Mouse (Mus musculus) heart, postnatal 0 days (tissue): ENCODE measurements at regions not wholly inside any gene's neighbourhood (a gene's known extent, or its start where the extent isn't known, plus 50 kb on each side); places are given as distances from the start of the nearest gene placed in this dataset.

ENCODE experiments used
- CTCF ChIP-seq: IDR thresholded peaks from 2 replicates; pipeline ENCODE4 v1.5.1; 2016; ENCODE audit warnings: antibody characterized with exemption, control low read depth, low read depth
- EP300 ChIP-seq: IDR thresholded peaks from 2 replicates; pipeline ENCODE4 v1.6.1; 2016; ENCODE audit warnings: antibody characterized with exemption, low read depth

DNA sequence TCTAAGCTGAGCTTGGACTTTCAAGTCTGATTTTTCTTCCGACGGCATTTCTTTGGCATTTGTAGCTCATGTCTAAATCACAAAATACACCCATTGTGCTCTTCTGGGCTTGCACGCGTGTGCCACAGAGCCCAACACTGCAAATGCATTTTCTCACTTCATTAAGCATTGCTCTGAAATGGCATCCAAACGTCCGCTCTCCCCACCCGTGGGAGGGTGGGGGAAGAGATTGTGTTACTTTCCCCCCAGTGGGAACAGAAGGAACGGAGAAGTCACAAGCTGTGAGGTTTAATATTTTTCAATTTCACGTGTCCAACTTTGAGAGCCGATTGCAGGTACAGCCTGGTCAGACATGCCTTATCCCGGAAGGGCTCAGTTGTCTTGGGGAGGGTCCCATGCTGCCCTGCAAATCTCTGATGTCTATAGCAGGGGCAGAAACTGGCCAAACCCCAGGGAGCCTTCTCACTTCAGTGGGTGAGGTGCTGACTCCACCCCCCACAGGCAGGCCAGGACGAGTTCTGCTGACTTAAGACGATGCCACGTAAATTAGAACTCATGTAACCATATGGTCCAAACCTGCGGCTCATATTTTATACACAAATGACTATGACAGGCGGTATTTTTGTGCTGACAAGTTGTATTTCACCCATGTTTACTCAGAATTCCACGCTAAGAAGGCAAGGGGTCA lies 371.5 kb upstream of the Nfe2l3 start:
- TF ChIP-seq CTCF (no peak), EP300 (no peak)
